Mouse (Mus musculus): Measurements from ENCODE around the gene Ephb1.

Ephb1 gene

GRCm38 (mm10) chr9:101907747-101908255, 446.7 kb downstream of the Ephb1 start:
- no peak for DNase-seq

- peak; percentile 28 for DNase-seq
Observed at GRCm38 (mm10) chr9:101903406-101903805, 451.1 kb downstream of the Ephb1 start.

GRCm38 (mm10) chr9:101897851-101898250, 456.6 kb downstream of the Ephb1 start:
- DNase-seq: no peak

GRCm38 (mm10) chr9:101883295-101883694, 471.2 kb downstream of the Ephb1 start:
- no peak for DNase-seq

GRCm38 (mm10) chr9:101877109-101877987, 477.1 kb downstream of the Ephb1 start:
- no peak for DNase-seq

- no peak for DNase-seq
Observed at GRCm38 (mm10) chr9:101875306-101875705, 479.2 kb downstream of the Ephb1 start.

Measured in heart, adult 11 months (tissue).